Mouse (Mus musculus) liver, postnatal 0 days (tissue): Measurements from ENCODE around the gene Rnf215.

Source experiments
- CTCF ChIP-seq: sonication (generic); IDR thresholded peaks from 2 replicates; pipeline ENCODE4 v1.5.1; 2016; ENCODE audit warnings: antibody characterized with exemption, low read depth
- EP300 ChIP-seq: IDR thresholded peaks from 2 replicates; pipeline ENCODE4 v1.6.1; 2016; ENCODE audit warnings: antibody characterized with exemption, low read depth, mild to moderate bottlenecking

GRCm38 (mm10) chr11:4174586-4174985 is 39.6 kb downstream of the Rnf215 start:
- no peak for TF ChIP-seq CTCF
- no peak for TF ChIP-seq EP300
